Mouse (Mus musculus) stomach, postnatal 0 days (tissue): ENCODE data around the gene Sytl3. TPM values are rescaled to one million over a fixed set of nuclear protein-coding genes. Genes with fewer than 3 reads are reported as not detected.

Experiments used
- ATAC-seq: fragments of 200-750 bp; cut with Nextera tagmentation; 2 replicates; pipeline ENCODE4 v1.8.0; 2017; ENCODE audit not compliant: low FRiP score, low TSS enrichment
- DNase-seq: peaks from one replicate; pipeline ENCODE4 v3.0.0-alpha.2; 2016; ENCODE audit warnings: low spot score
- H3K27ac ChIP-seq: fragments of 300-500 bp; sonication (generic); replicated peaks from 2 replicates; pipeline ENCODE4 v1.5.1; 2014; ENCODE audit warnings: mild to moderate bottlenecking, control low read depth
- H3K27me3 ChIP-seq: fragments of 300-500 bp; sonication (generic); 2 replicates; pipeline ENCODE4 v1.6.1; 2014; ENCODE audit warnings: low read length; ENCODE audit not compliant: control insufficient read depth, insufficient read depth
- H3K36me3 ChIP-seq: fragments of 300-500 bp; sonication (generic); 2 replicates; pipeline ENCODE4 v1.6.1; 2014; ENCODE audit warnings: low read length, mixed read lengths; ENCODE audit not compliant: control insufficient read depth, insufficient read depth
- H3K4me1 ChIP-seq: fragments of 300-500 bp; sonication (generic); replicated peaks from 2 replicates; pipeline ENCODE4 v1.6.1; 2014; ENCODE audit warnings: antibody characterized with exemption; ENCODE audit not compliant: control insufficient read depth, insufficient read depth
- H3K4me2 ChIP-seq: fragments of 300-500 bp; sonication (generic); replicated peaks from 2 replicates; pipeline ENCODE4 v1.6.1; 2014; ENCODE audit warnings: low read depth, mild to moderate bottlenecking, control low read depth, moderate library complexity
- H3K4me3 ChIP-seq: fragments of 300-500 bp; sonication (generic); 2 replicates; pipeline ENCODE4 v1.5.1; 2014; ENCODE audit warnings: low read depth, low read length, control low read depth
- H3K9ac ChIP-seq: fragments of 300-500 bp; sonication (generic); 2 replicates; pipeline ENCODE4 v1.6.1; 2014; ENCODE audit warnings: mild to moderate bottlenecking, low read length, control low read depth, mixed read lengths
- H3K9me3 ChIP-seq: fragments of 300-500 bp; sonication (generic); 2 replicates; pipeline ENCODE4 v1.6.1; 2016; ENCODE audit warnings: low read length; ENCODE audit not compliant: control insufficient read depth
- CTCF ChIP-seq: IDR thresholded peaks from 2 replicates; pipeline ENCODE4 v1.5.1; 2016; ENCODE audit warnings: antibody characterized with exemption, low read depth, mild to moderate bottlenecking, moderate library complexity
- EP300 ChIP-seq: optimal IDR thresholded peaks from 2 replicates; pipeline ENCODE3; 2016; ENCODE audit warnings: antibody characterized with exemption
- WGBS: fragments of 180-500 bp; shearing (Covaris S2); extraction: QIAGEN DNeasy Blood & Tissue Kit; methylation state at CpG from one replicate; pipeline ENCODE4 v1.1.7; 2014; 5-methylcytosine and 5-hydroxymethylcytosine counted together
- polyA plus RNA-seq: library from polyadenylated mRNA; unstranded; fragments of >200 nt; fragmentation: Nextera tagmentation; extraction: Ambion mirVana; gene quantifications from 2 replicates; pipeline ENCODE4 v1.2.1, GENCODE M21; 2015

Sytl3 gene
- polyA plus RNA-seq, 1 experiment from 2014 or later = 0.99 TPM

DNA sequence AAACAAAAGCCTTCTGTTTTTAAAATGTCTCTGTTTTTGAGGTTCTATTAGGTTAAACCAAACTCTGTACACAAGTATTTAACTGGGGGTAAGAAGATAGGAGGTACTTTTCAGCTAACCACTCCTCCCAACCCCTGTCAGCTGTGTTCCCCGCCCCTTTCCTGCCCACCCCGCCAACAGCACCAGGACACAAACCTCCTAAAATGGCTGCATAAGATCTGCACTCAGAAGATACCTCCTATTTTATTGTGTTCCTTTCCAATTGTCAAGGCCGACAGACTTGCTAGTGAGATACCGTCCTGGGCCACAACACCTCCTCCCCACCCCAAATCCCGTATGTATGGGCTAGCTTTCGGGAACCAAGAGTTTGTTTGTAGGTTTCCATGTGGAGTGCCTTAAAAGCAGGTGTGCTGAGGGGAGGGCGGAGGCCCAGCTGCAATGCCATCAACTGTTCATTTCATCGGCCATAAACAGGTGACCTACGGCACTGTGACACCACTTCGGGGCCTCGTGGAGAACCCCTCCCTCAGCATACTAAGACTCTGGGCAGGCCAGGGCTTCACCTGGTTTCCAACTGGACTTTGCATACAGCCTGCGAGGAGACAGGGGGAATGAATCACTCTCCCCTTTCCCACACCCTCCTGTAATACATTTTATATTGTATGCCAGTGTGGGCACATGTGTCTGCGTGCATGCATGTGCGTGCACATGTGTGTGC lies 114.5 kb downstream of the Sytl3 start:
- TF ChIP-seq CTCF = no peak
- no peak for TF ChIP-seq EP300
- DNase-seq (no peak), ATAC-seq (peak; percentile 42; the same call in 1 of the 2 replicates)
- Histone ChIP-seq H3K36me3 (no peaks in the 10 kb centered on the region), H3K9me3 (no peaks in the 10 kb centered on the region), H3K9ac (no peak overlapping the region), H3K27me3 (no peaks in the 10 kb centered on the region), H3K4me3 (no peak overlapping the region), H3K4me2 (no peak overlapping the region), H3K4me1 (no peaks in the 10 kb centered on the region), H3K27ac (no peak overlapping the region)
- WGBS = 62% methylated on average over 14 of the region's 14 CpGs

DNA sequence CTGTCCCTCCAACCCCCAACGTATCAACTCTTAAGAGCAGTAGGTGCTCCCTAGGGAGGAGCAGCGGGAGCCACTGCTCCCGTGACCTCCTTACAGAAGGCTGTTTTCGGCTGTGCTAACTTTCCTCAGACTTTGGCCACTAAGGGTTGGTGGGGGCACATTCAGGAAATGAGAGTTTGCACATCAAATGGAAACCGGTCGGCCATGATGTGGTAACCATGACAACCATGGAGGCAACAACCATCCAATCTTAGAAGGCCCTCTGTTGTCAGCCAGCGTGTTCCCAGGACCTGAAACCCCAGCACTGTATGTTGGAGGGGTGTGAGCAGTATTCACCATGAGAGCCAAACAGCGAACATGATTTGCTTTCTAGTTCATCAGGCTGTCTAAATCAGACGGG lies 116.3 kb downstream of the Sytl3 start:
- no peak overlapping the region for H3K4me2 ChIP-seq
- TF ChIP-seq EP300 (no peak), CTCF (no peak)
- WGBS = 77% methylated on average over 9 of the region's 9 CpGs
- H3K9me3 ChIP-seq = no peaks in the 10 kb centered on the region
- H3K4me3 ChIP-seq = no peak overlapping the region
- no peak overlapping the region for H3K27ac ChIP-seq
- ATAC-seq (no peak), DNase-seq (no peak)
- no peaks in the 10 kb centered on the region for H3K4me1 ChIP-seq
- no peaks in the 10 kb centered on the region for H3K36me3 ChIP-seq
- H3K9ac ChIP-seq = no peak overlapping the region
- no peaks in the 10 kb centered on the region for H3K27me3 ChIP-seq

DNA sequence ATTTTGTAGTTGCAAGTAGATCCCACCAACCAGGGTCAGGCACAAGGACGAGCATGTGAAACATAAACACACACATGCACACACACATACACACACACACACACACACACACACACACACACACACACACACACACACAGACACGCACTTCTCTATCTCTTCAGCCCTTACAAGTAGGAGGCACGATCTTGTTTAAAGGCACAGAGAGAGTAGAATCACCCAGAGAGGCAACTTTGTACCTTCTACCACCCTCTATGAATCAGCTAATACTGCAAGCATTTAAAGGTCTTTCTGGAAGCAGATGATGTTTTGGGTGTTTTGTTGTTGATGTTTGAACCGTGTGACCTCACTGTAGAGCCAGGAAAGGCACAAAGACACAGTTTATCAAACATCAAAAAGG lies 116.8 kb downstream of the Sytl3 start:
- 49% methylated on average over 4 of the region's 4 CpGs for WGBS
- Histone ChIP-seq H3K27me3 (no peaks in the 10 kb centered on the region), H3K9me3 (no peaks in the 10 kb centered on the region), H3K4me3 (no peak overlapping the region), H3K4me1 (no peaks in the 10 kb centered on the region), H3K4me2 (no peak overlapping the region), H3K36me3 (no peaks in the 10 kb centered on the region), H3K9ac (no peak overlapping the region), H3K27ac (no peak overlapping the region)
- TF ChIP-seq CTCF = no peak
- ATAC-seq = no peak
- DNase-seq = no peak

DNA sequence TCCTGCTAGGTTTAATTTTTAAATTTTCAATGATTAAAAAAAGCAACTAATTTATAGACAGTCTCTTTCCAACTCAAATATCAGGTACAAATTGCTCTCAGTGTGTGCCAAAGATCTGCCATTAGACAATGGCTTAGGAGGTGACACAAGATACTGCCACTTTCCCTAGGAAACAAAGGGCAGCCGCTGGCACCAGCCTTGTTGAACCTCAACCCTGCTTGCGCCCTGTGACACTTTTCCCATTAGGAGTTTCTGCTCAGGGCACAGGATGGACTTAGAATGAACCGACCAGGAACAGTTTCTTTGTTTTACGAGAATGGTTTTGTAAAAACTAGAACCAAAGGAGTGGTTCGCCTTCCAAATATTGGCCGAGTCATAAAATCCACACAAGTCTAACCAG lies 117.2 kb downstream of the Sytl3 start:
- 42% methylated on average over 6 of the region's 6 CpGs for WGBS
- TF ChIP-seq CTCF (no peak), EP300 (no peak)
- H3K4me1 ChIP-seq = no peaks in the 10 kb centered on the region
- H3K27me3 ChIP-seq = no peaks in the 10 kb centered on the region
- ATAC-seq (no peak), DNase-seq (no peak)
- H3K27ac ChIP-seq = peak overlapping the region; percentile 49; the same call in 1 of the 2 replicates
- H3K9me3 ChIP-seq = no peaks in the 10 kb centered on the region
- H3K4me2 ChIP-seq = no peak overlapping the region
- no peaks in the 10 kb centered on the region for H3K36me3 ChIP-seq
- no peak overlapping the region for H3K9ac ChIP-seq
- no peak overlapping the region for H3K4me3 ChIP-seq

DNA sequence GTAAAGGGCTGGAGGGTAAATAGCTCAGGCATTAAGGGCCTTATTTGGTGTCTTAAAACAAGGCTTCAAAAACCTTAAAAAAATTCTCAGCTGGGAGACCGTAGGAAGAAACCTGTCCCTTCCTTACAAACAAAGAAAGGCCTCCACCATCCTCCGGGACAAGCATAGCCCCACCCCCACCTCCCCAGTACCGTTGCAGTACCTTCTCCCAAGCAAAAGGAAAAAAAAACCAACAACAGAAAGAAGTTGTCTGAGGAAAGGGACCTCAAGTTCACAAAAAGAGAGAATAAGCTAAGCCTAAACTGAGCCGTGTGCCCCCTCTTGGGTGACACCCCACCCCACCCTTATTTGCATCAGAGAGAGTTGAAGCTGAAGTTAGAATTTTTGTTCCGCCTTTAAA lies 117.7 kb downstream of the Sytl3 start:
- Histone ChIP-seq H3K9me3 (no peaks in the 10 kb centered on the region), H3K27me3 (no peaks in the 10 kb centered on the region), H3K36me3 (no peaks in the 10 kb centered on the region), H3K4me1 (no peaks in the 10 kb centered on the region), H3K4me3 (no peak overlapping the region), H3K9ac (no peak overlapping the region), H3K4me2 (peak overlapping the region; percentile 2; the same call in 1 of the 2 replicates), H3K27ac (peak overlapping the region; percentile 49; the same call in 1 of the 2 replicates)
- TF ChIP-seq CTCF (no peak), EP300 (no peak)
- ATAC-seq = no peak
- whole genome bisulfite sequencing = 38% methylated on average over 5 of the region's 5 CpGs
- peak; percentile 17 for DNase-seq

DNA sequence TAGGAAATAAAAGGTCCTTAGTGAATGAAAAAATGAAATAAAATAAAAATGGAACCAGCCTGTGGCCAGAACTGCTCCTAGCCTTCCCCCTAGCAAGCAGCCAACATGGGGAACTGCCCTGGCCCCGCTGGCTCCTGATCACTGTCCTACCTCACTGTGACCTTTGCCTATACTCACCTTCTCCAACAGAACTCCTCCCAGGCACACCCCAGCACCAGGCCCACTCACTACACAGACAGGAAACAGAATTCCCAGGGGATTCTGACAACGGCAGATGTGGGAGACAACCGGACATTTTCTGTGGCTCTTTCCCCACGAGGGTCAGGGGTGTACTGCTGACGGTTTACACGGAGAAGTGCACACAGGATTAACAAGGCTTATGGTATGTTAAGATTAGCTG lies 118.2 kb downstream of the Sytl3 start:
- DNase-seq = peak; percentile 40
- H3K9ac ChIP-seq = 0 out of 2 replicates have a peak overlapping the region, but pooled peaks have one; percentile 8
- H3K9me3 ChIP-seq = no peaks in the 10 kb centered on the region
- H3K36me3 ChIP-seq = no peaks in the 10 kb centered on the region
- ATAC-seq = no peak
- peak overlapping the region; percentile 56 for H3K27ac ChIP-seq
- no peaks in the 10 kb centered on the region for H3K27me3 ChIP-seq
- TF ChIP-seq CTCF = no peak
- TF ChIP-seq EP300 = no peak
- H3K4me2 ChIP-seq = peak overlapping the region; percentile 92; the same call in 1 of the 2 replicates
- WGBS = 45% methylated on average over 6 of the region's 6 CpGs
- H3K4me3 ChIP-seq = no peak overlapping the region
- H3K4me1 ChIP-seq = no peaks in the 10 kb centered on the region
